Mouse (Mus musculus): ENCODE measurements at regions not wholly inside any gene's neighbourhood (a gene's known extent, or its start where the extent isn't known, plus 50 kb on each side); places are given as distances from the start of the nearest gene placed in this dataset.

DNA sequence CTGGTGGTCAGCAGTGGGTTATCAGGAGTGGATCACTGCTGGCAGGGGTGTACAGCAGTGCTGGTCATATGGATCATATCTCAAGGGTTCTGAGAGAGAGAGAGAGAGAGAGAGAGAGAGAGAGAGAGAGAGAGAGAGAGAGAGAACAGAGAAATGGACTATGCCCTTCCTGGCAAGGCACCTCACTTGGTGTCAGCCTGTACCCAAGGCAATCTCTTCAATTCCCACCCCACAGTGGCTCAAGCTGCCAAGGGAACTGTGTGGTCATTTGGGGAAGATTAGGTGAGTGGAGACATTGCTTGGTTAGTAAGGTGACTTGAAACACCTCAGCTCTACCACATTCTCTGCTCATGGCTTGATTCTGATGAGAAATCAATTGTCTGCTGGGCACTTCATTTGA lies 80.8 kb upstream of the Agap1 start:
- H3K9ac ChIP-seq (ENCODE audit: low read length): no peak overlapping the region
- ATAC-seq (replicated peaks; ENCODE audit: extremely low read depth, insufficient read depth, low FRiP score): no peak
- H3K27me3 ChIP-seq (ENCODE audit: control insufficient read depth, insufficient read depth, low read length): no peaks in the 10 kb centered on the region
- H3K4me2 ChIP-seq (ENCODE audit: low read depth, low read length): no peak overlapping the region
- no peaks in the 10 kb centered on the region for H3K4me1 ChIP-seq (ENCODE audit: control insufficient read depth, insufficient read depth, low read length)
- no peak overlapping the region for H3K4me3 ChIP-seq (ENCODE audit: low read length)
- no peaks in the 10 kb centered on the region for H3K36me3 ChIP-seq (ENCODE audit: control insufficient read depth, insufficient read depth)
- H3K9me3 ChIP-seq (replicated peaks; ENCODE audit: control insufficient read depth, low read length): no peaks in the 10 kb centered on the region; the same call in 1 of the 2 replicates
- no peak overlapping the region for H3K27ac ChIP-seq (ENCODE audit: low read length)

DNA sequence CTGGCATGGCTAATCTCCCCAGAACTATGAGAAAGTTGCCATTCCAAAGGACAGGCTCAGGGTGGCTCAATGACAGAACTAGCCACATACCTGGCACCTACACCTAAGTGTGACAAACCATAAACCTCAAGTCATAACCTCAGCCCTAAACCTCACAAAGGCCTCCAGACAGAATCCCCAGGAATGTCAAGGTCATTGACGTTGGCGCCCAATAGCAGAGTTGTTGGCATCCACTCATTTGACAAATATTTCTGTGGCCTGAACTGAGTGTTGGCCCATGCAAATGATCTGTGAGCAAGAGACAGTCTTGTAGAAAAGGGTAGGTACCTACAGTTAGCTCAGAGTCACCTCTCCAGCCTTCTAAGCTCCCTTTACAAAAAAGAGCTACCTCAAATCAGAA lies 80.3 kb upstream of the Agap1 start:
- no peak for ATAC-seq (replicated peaks; ENCODE audit: extremely low read depth, insufficient read depth, low FRiP score)
- Histone ChIP-seq H3K36me3 (ENCODE audit: control insufficient read depth, insufficient read depth) (no peaks in the 10 kb centered on the region), H3K4me1 (ENCODE audit: control insufficient read depth, insufficient read depth, low read length) (no peaks in the 10 kb centered on the region), H3K4me3 (ENCODE audit: low read length) (no peak overlapping the region), H3K4me2 (ENCODE audit: low read depth, low read length) (no peak overlapping the region), H3K9me3 (replicated peaks; ENCODE audit: control insufficient read depth, low read length) (no peaks in the 10 kb centered on the region; the same call in 1 of the 2 replicates), H3K27ac (ENCODE audit: low read length) (no peak overlapping the region), H3K27me3 (ENCODE audit: control insufficient read depth, insufficient read depth, low read length) (no peaks in the 10 kb centered on the region), H3K9ac (ENCODE audit: low read length) (no peak overlapping the region)
- 81% methylated on average over 2 of the region's 2 CpGs for WGBS

- H3K4me1 ChIP-seq (ENCODE audit: control insufficient read depth, insufficient read depth, low read length): no peaks in the 10 kb centered on the region
Measured at GRCm38 (mm10) chr1:89382021-89382420, 72.6 kb upstream of the Agap1 start.

GRCm38 (mm10) chr1:89385111-89385510 lies 69.5 kb upstream of the Agap1 start:
- H3K4me3 ChIP-seq (ENCODE audit: low read length): no peak overlapping the region
- ATAC-seq (replicated peaks; ENCODE audit: extremely low read depth, insufficient read depth, low FRiP score): no peak
- WGBS: 53% methylated on average over 6 of the region's 6 CpGs

More at GRCm38 (mm10) chr1:89382021-89382420, 72.6 kb upstream of the Agap1 start:
- Histone ChIP-seq H3K27me3 (ENCODE audit: control insufficient read depth, insufficient read depth, low read length) (no peaks in the 10 kb centered on the region), H3K36me3 (ENCODE audit: control insufficient read depth, insufficient read depth) (no peaks in the 10 kb centered on the region), H3K27ac (ENCODE audit: low read length) (no peak overlapping the region), H3K4me3 (ENCODE audit: low read length) (no peak overlapping the region), H3K9me3 (replicated peaks; ENCODE audit: control insufficient read depth, low read length) (no peaks in the 10 kb centered on the region; the same call in 1 of the 2 replicates), H3K9ac (ENCODE audit: low read length) (no peak overlapping the region), H3K4me2 (ENCODE audit: low read depth, low read length) (no peak overlapping the region)
- whole genome bisulfite sequencing: 76% methylated on average over 6 of the region's 6 CpGs
- no peak for ATAC-seq (replicated peaks; ENCODE audit: extremely low read depth, insufficient read depth, low FRiP score)

GRCm38 (mm10) chr1:89392711-89393110 lies 61.9 kb upstream of the Agap1 start:
- Histone ChIP-seq H3K4me2 (ENCODE audit: low read depth, low read length) (no peak overlapping the region), H3K9me3 (replicated peaks; ENCODE audit: control insufficient read depth, low read length) (no peaks in the 10 kb centered on the region), H3K4me1 (ENCODE audit: control insufficient read depth, insufficient read depth, low read length) (no peaks in the 10 kb centered on the region), H3K36me3 (ENCODE audit: control insufficient read depth, insufficient read depth) (no peaks in the 10 kb centered on the region), H3K9ac (ENCODE audit: low read length) (no peak overlapping the region), H3K27me3 (ENCODE audit: control insufficient read depth, insufficient read depth, low read length) (no peaks in the 10 kb centered on the region), H3K27ac (ENCODE audit: low read length) (no peak overlapping the region), H3K4me3 (ENCODE audit: low read length) (no peak overlapping the region)
- WGBS: 50% methylated on average over 4 of the region's 4 CpGs
- ATAC-seq (replicated peaks; ENCODE audit: extremely low read depth, insufficient read depth, low FRiP score): no peak

More at GRCm38 (mm10) chr1:89385111-89385510, 69.5 kb upstream of the Agap1 start:
- Histone ChIP-seq H3K4me2 (ENCODE audit: low read depth, low read length) (no peak overlapping the region), H3K9ac (ENCODE audit: low read length) (no peak overlapping the region), H3K4me1 (ENCODE audit: control insufficient read depth, insufficient read depth, low read length) (no peaks in the 10 kb centered on the region), H3K27ac (ENCODE audit: low read length) (no peak overlapping the region), H3K36me3 (ENCODE audit: control insufficient read depth, insufficient read depth) (no peaks in the 10 kb centered on the region), H3K9me3 (replicated peaks; ENCODE audit: control insufficient read depth, low read length) (no peaks in the 10 kb centered on the region), H3K27me3 (ENCODE audit: control insufficient read depth, insufficient read depth, low read length) (no peaks in the 10 kb centered on the region)

GRCm38 (mm10) chr1:89394471-89394870 lies 60.1 kb upstream of the Agap1 start:
- WGBS: 65% methylated on average over 7 of the region's 7 CpGs
- Histone ChIP-seq H3K9ac (ENCODE audit: low read length) (no peak overlapping the region), H3K27me3 (ENCODE audit: control insufficient read depth, insufficient read depth, low read length) (no peaks in the 10 kb centered on the region), H3K4me1 (ENCODE audit: control insufficient read depth, insufficient read depth, low read length) (no peaks in the 10 kb centered on the region), H3K4me2 (ENCODE audit: low read depth, low read length) (no peak overlapping the region), H3K36me3 (ENCODE audit: control insufficient read depth, insufficient read depth) (no peaks in the 10 kb centered on the region), H3K4me3 (ENCODE audit: low read length) (no peak overlapping the region), H3K27ac (ENCODE audit: low read length) (no peak overlapping the region), H3K9me3 (replicated peaks; ENCODE audit: control insufficient read depth, low read length) (no peaks in the 10 kb centered on the region)
- no peak for ATAC-seq (replicated peaks; ENCODE audit: extremely low read depth, insufficient read depth, low FRiP score)

GRCm38 (mm10) chr1:89400734-89401202 lies 53.8 kb upstream of the Agap1 start:
- H3K27ac ChIP-seq (ENCODE audit: low read length): no peak overlapping the region
- H3K9me3 ChIP-seq (replicated peaks; ENCODE audit: control insufficient read depth, low read length): no peaks in the 10 kb centered on the region
- H3K4me1 ChIP-seq (ENCODE audit: control insufficient read depth, insufficient read depth, low read length): no peaks in the 10 kb centered on the region
- no peak overlapping the region for H3K4me2 ChIP-seq (ENCODE audit: low read depth, low read length)
- H3K4me3 ChIP-seq (ENCODE audit: low read length): no peak overlapping the region
- no peaks in the 10 kb centered on the region for H3K27me3 ChIP-seq (ENCODE audit: control insufficient read depth, insufficient read depth, low read length)
- H3K36me3 ChIP-seq (ENCODE audit: control insufficient read depth, insufficient read depth): no peaks in the 10 kb centered on the region
- ATAC-seq (replicated peaks; ENCODE audit: extremely low read depth, insufficient read depth, low FRiP score): no peak
- 63% methylated on average over 10 of the region's 10 CpGs for WGBS
- H3K9ac ChIP-seq (ENCODE audit: low read length): no peak overlapping the region

DNA sequence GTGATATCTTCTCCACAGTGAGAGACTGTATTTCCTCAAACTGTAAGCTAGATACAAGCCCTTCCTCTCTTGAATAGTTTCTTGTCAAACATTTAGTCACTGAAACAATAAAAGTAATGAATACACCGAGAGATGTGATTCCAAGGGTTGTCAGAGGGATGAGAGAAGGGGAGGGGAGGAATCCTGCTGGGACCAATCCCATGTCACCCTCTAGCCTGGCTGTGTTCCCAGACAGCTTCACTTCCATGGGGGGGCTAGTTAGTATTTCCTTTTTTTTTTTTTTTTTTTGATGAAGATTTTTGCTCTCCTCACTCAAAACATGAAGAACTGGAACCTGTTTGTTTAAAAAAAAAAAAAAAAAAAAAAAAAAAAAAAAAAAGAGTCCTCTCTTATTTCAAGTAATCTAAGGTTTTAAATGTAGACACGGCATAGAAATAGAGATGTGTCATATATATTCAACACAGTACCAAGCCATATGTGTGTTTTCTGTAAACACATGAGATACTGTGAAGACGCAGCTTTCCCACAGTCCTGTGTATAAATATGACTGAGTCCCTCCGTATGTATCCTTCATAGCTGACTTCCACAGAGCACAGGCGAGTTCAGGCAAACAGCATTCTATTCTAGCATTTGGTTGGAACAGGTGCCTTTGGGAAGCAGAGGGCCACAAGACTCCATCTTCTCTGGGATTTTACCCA lies 51.9 kb upstream of the Agap1 start:
- no peaks in the 10 kb centered on the region for H3K27me3 ChIP-seq (ENCODE audit: control insufficient read depth, insufficient read depth, low read length)
- no peaks in the 10 kb centered on the region for H3K9me3 ChIP-seq (replicated peaks; ENCODE audit: control insufficient read depth, low read length)
- no peak overlapping the region for H3K27ac ChIP-seq (ENCODE audit: low read length)
- 71% methylated on average over 5 of the region's 5 CpGs for WGBS
- no peak overlapping the region for H3K4me3 ChIP-seq (ENCODE audit: low read length)
- no peak overlapping the region for H3K9ac ChIP-seq (ENCODE audit: low read length)
- no peak overlapping the region for H3K4me2 ChIP-seq (ENCODE audit: low read depth, low read length)
- no peaks in the 10 kb centered on the region for H3K36me3 ChIP-seq (ENCODE audit: control insufficient read depth, insufficient read depth)
- no peaks in the 10 kb centered on the region for H3K4me1 ChIP-seq (ENCODE audit: control insufficient read depth, insufficient read depth, low read length)
- no peak for ATAC-seq (replicated peaks; ENCODE audit: extremely low read depth, insufficient read depth, low FRiP score)

DNA sequence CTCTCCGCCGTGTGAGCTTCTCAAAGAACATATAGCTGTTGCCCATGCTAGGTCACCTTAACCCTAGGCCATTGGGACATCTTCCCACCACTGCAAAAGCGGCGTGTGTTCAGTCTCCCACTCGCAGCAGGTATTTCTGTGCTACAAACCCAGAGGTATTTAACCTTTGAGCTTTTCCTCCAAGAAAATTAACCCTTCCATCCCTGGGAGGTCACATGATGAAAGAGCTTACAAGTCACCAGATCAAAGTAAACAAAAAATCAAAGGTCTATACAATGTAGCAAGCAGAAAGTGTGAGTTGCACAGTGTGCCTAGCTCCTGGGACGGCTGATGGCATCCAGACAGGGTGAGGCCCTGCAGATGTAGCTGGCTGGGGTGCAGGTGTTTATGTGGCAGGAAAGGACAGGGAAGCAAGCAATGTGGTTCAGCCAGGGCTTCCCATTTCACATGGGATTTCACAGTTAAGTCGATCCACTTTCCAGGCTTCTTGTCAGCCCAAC lies 51.0 kb upstream of the Agap1 start:
- no peak for ATAC-seq (replicated peaks; ENCODE audit: extremely low read depth, insufficient read depth, low FRiP score)

More for the DNA sequence above, 51.0 kb upstream of the Agap1 start:
- no peaks in the 10 kb centered on the region for H3K4me1 ChIP-seq (ENCODE audit: control insufficient read depth, insufficient read depth, low read length)
- H3K27ac ChIP-seq (ENCODE audit: low read length): no peak overlapping the region
- H3K4me2 ChIP-seq (ENCODE audit: low read depth, low read length): no peak overlapping the region
- H3K36me3 ChIP-seq (ENCODE audit: control insufficient read depth, insufficient read depth): no peaks in the 10 kb centered on the region
- H3K9me3 ChIP-seq (replicated peaks; ENCODE audit: control insufficient read depth, low read length): no peaks in the 10 kb centered on the region
- no peak overlapping the region for H3K9ac ChIP-seq (ENCODE audit: low read length)
- no peak overlapping the region for H3K4me3 ChIP-seq (ENCODE audit: low read length)
- no peaks in the 10 kb centered on the region for H3K27me3 ChIP-seq (ENCODE audit: control insufficient read depth, insufficient read depth, low read length)
- WGBS: 72% methylated on average over 7 of the region's 7 CpGs

Data from heart, embryonic 16.5 days (tissue).